Mouse (Mus musculus): ENCODE data around the gene I0C0044D17Rik. TPM values are rescaled to one million over a fixed set of nuclear protein-coding genes. Genes with fewer than 3 reads are reported as not detected.

Gene I0C0044D17Rik
- total and polyA plus RNA-seq, 2 experiments from 2014 or later: not detected

GRCm38 (mm10) chr4:98806306-98806705, 17.3 kb downstream of the I0C0044D17Rik start:
- Histone ChIP-seq H3K27ac (no peak overlapping the region), H3K9me3 (ENCODE audit: low read length) (no peaks in the 10 kb centered on the region), H3K9ac (replicated peaks; ENCODE audit: low read length) (no peak overlapping the region), H3K4me2 (ENCODE audit: low read depth, low read length) (no peak overlapping the region), H3K4me1 (ENCODE audit: insufficient read depth, low read length) (no peaks in the 10 kb centered on the region), H3K4me3 (ENCODE audit: low read length) (no peak overlapping the region), H3K27me3 (ENCODE audit: insufficient read depth, low read length) (no peaks in the 10 kb centered on the region), H3K36me3 (ENCODE audit: insufficient read depth, low read length) (no peaks in the 10 kb centered on the region)
- no peak for TF ChIP-seq CTCF (IDR thresholded peaks at IDR 0.05; ENCODE audit: low read depth)
- WGBS: 88% methylated on average over 9 of the region's 9 CpGs
- ATAC-seq (no peak), DNase-seq (ENCODE audit: low spot score) (no peak)

GRCm38 (mm10) chr4:98805291-98806048, 18.2 kb downstream of the I0C0044D17Rik start:
- no peak overlapping the region for H3K27ac ChIP-seq
- DNase-seq (ENCODE audit: low spot score): no peak
- no peaks in the 10 kb centered on the region for H3K36me3 ChIP-seq (ENCODE audit: insufficient read depth, low read length)
- no peak overlapping the region for H3K9ac ChIP-seq (replicated peaks; ENCODE audit: low read length)
- WGBS: 72% methylated on average over 12 of the region's 12 CpGs
- TF ChIP-seq CTCF (IDR thresholded peaks at IDR 0.05; ENCODE audit: low read depth): no peak
- no peak overlapping the region for H3K4me3 ChIP-seq (ENCODE audit: low read length)
- ATAC-seq: no peak
- H3K4me2 ChIP-seq (ENCODE audit: low read depth, low read length): no peak overlapping the region
- H3K27me3 ChIP-seq (ENCODE audit: insufficient read depth, low read length): no peaks in the 10 kb centered on the region
- no peaks in the 10 kb centered on the region for H3K9me3 ChIP-seq (ENCODE audit: low read length)
- no peaks in the 10 kb centered on the region for H3K4me1 ChIP-seq (ENCODE audit: insufficient read depth, low read length)

- ATAC-seq: no peak
- Histone ChIP-seq H3K9me3 (ENCODE audit: low read length) (no peaks in the 10 kb centered on the region), H3K9ac (replicated peaks; ENCODE audit: low read length) (no peak overlapping the region), H3K27ac (no peak overlapping the region), H3K4me2 (ENCODE audit: low read depth, low read length) (no peak overlapping the region), H3K4me3 (ENCODE audit: low read length) (no peak overlapping the region), H3K4me1 (ENCODE audit: insufficient read depth, low read length) (no peaks in the 10 kb centered on the region), H3K27me3 (ENCODE audit: insufficient read depth, low read length) (no peaks in the 10 kb centered on the region), H3K36me3 (ENCODE audit: insufficient read depth, low read length) (no peaks in the 10 kb centered on the region)
- no peak for TF ChIP-seq CTCF (IDR thresholded peaks at IDR 0.05; ENCODE audit: low read depth)
- no peak for DNase-seq (ENCODE audit: low spot score)
- 82% methylated on average over 7 of the region's 7 CpGs for WGBS
Measured at GRCm38 (mm10) chr4:98804476-98805134, 19.0 kb downstream of the I0C0044D17Rik start.

GRCm38 (mm10) chr4:98801775-98802174, 21.9 kb downstream of the I0C0044D17Rik start:
- no peak for TF ChIP-seq CTCF (IDR thresholded peaks at IDR 0.05; ENCODE audit: low read depth)
- no peak for DNase-seq (ENCODE audit: low spot score)
- no peak overlapping the region for H3K27ac ChIP-seq
- no peak overlapping the region for H3K4me2 ChIP-seq (ENCODE audit: low read depth, low read length)
- H3K9ac ChIP-seq (replicated peaks; ENCODE audit: low read length): no peak overlapping the region
- ATAC-seq: no peak
- no peaks in the 10 kb centered on the region for H3K36me3 ChIP-seq (ENCODE audit: insufficient read depth, low read length)
- WGBS: 93% methylated on average over 11 of the region's 11 CpGs
- no peaks in the 10 kb centered on the region for H3K27me3 ChIP-seq (ENCODE audit: insufficient read depth, low read length)
- no peaks in the 10 kb centered on the region for H3K9me3 ChIP-seq (ENCODE audit: low read length)
- peaks cover 3% of the 10 kb centered on the region; the same call in 1 of the 2 replicates for H3K4me1 ChIP-seq (ENCODE audit: insufficient read depth, low read length)
- no peak overlapping the region for H3K4me3 ChIP-seq (ENCODE audit: low read length)

GRCm38 (mm10) chr4:98800824-98801223, 22.8 kb downstream of the I0C0044D17Rik start:
- WGBS: 53% methylated on average over 8 of the region's 8 CpGs
- Histone ChIP-seq H3K9me3 (ENCODE audit: low read length) (no peaks in the 10 kb centered on the region), H3K27ac (no peak overlapping the region), H3K4me3 (ENCODE audit: low read length) (no peak overlapping the region), H3K4me2 (ENCODE audit: low read depth, low read length) (no peak overlapping the region), H3K9ac (replicated peaks; ENCODE audit: low read length) (no peak overlapping the region), H3K4me1 (ENCODE audit: insufficient read depth, low read length) (peaks cover 10% of the 10 kb centered on the region), H3K27me3 (ENCODE audit: insufficient read depth, low read length) (no peaks in the 10 kb centered on the region), H3K36me3 (ENCODE audit: insufficient read depth, low read length) (no peaks in the 10 kb centered on the region)
- no peak for TF ChIP-seq CTCF (IDR thresholded peaks at IDR 0.05; ENCODE audit: low read depth)
- peak; percentile 50 for DNase-seq (ENCODE audit: low spot score)
- ATAC-seq: no peak

GRCm38 (mm10) chr4:98796591-98797341, 26.9 kb downstream of the I0C0044D17Rik start:
- Histone ChIP-seq H3K4me1 (ENCODE audit: insufficient read depth, low read length) (peaks cover 10% of the 10 kb centered on the region), H3K27me3 (ENCODE audit: insufficient read depth, low read length) (no peaks in the 10 kb centered on the region), H3K9me3 (ENCODE audit: low read length) (no peaks in the 10 kb centered on the region), H3K36me3 (ENCODE audit: insufficient read depth, low read length) (no peaks in the 10 kb centered on the region), H3K27ac (peak overlapping the region; percentile 64), H3K4me3 (ENCODE audit: low read length) (no peak overlapping the region), H3K9ac (replicated peaks; ENCODE audit: low read length) (0 out of 2 replicates have a peak overlapping the region, but pooled peaks have one; percentile 5), H3K4me2 (ENCODE audit: low read depth, low read length) (peak overlapping the region; percentile 34)
- DNase-seq (ENCODE audit: low spot score): peak; percentile 52
- peak; percentile 83 for ATAC-seq
- 21% methylated on average over 11 of the region's 11 CpGs for WGBS
- TF ChIP-seq CTCF (IDR thresholded peaks at IDR 0.05; ENCODE audit: low read depth): no peak
